Comparison of ENCODE assay signal across 8 mouse cellular contexts in genomic region chr19:41086700-41087099, GRCm38 (mm10). TPM values are rescaled to one million over a fixed set of nuclear protein-coding genes. Genes with fewer than 3 reads are reported as not detected.
DNase-seq lines count a peak whose midpoint lies in the region; ATAC-seq and TF ChIP-seq lines count a peak whose summit lies in the region.

No protein-coding gene starts in this region.

- H3K79me2 ChIP-seq in C2C12 (ENCODE audit: control insufficient read depth, insufficient read depth) = no peaks in the 10 kb centered on the region
- no peaks in the 10 kb centered on the region for H3K79me2 ChIP-seq in heart, adult 2 months (replicated peaks; ENCODE audit: control insufficient read depth, insufficient read depth, low read length)

- H3K9me3 ChIP-seq in limb, embryonic 11.5 days (ENCODE audit: control insufficient read depth, low read length) = no peaks in the 10 kb centered on the region
- no peaks in the 10 kb centered on the region for H3K9me3 ChIP-seq in stomach, embryonic 14.5 days (ENCODE audit: control insufficient read depth, low read depth, low read length)

- intact Hi-C loops in heart, adult 2 months (cut with DNase I) = loop anchor here (2.0 to 5.0 kb wide), 3 partner anchors 121 to 676 kb away; partner anchors contain the start of gene Tll2

- H3K4me3 ChIP-seq in C2C12 (ENCODE audit: insufficient read depth, poor library complexity, severe bottlenecking) = no peak overlapping the region
- H3K4me3 ChIP-seq in heart, adult 2 months = no peak overlapping the region
- no peak overlapping the region for H3K4me3 ChIP-seq in limb, embryonic 11.5 days (ENCODE audit: low read depth, low read length)
- H3K4me3 ChIP-seq in stomach, embryonic 14.5 days (ENCODE audit: low read depth, low read length) = no peak overlapping the region

- peaks cover 64% of the 10 kb centered on the region for H3K27me3 ChIP-seq in C2C12 (ENCODE audit: control insufficient read depth, insufficient read depth, insufficient read length)
- no peaks in the 10 kb centered on the region for H3K27me3 ChIP-seq in heart, adult 2 months (ENCODE audit: control insufficient read depth, insufficient read depth, low read length)
- H3K27me3 ChIP-seq in limb, embryonic 11.5 days (ENCODE audit: control insufficient read depth, insufficient read depth, low read length) = no peaks in the 10 kb centered on the region
- H3K27me3 ChIP-seq in stomach, embryonic 14.5 days (ENCODE audit: control insufficient read depth, insufficient read depth, low read length) = no peaks in the 10 kb centered on the region

- no peak overlapping the region for H3K27ac ChIP-seq in heart, adult 2 months
- no peak overlapping the region for H3K27ac ChIP-seq in limb, embryonic 11.5 days (replicated peaks; ENCODE audit: low read depth, low read length)
- no peak overlapping the region for H3K27ac ChIP-seq in stomach, embryonic 14.5 days (ENCODE audit: low read length)

- ATAC-seq in limb, embryonic 11.5 days (ENCODE audit: insufficient number of reproducible peaks, low FRiP score, low TSS enrichment, low read depth) = no peak
- ATAC-seq in monocyte, adult 5-6 weeks (replicated peaks; ENCODE audit: insufficient number of reproducible peaks, low FRiP score, low TSS enrichment, poor library complexity, severe bottlenecking) = peak; percentile 60
- ATAC-seq in stomach, embryonic 14.5 days (ENCODE audit: insufficient number of reproducible peaks, insufficient read depth, low FRiP score, low read depth) = 0 out of 2 replicates have a peak, but pooled peaks have one; percentile 58

- H3K79me3 ChIP-seq in C2C12 (ENCODE audit: low read depth) = no peaks in the 10 kb centered on the region

- no peak overlapping the region for H3K4me2 ChIP-seq in limb, embryonic 11.5 days (ENCODE audit: low read depth, severe bottlenecking)
- H3K4me2 ChIP-seq in stomach, embryonic 14.5 days (replicated peaks; ENCODE audit: low read depth, low read length) = no peak overlapping the region

- no peak for TF ChIP-seq POLR2A in heart, adult 2 months (IDR thresholded peaks at IDR 0.05; ENCODE audit: insufficient read depth, low read depth, low read length)

- no peak overlapping the region for H3ac ChIP-seq in C2C12 (ENCODE audit: control insufficient read depth, insufficient read length, low read depth)

- TF ChIP-seq EP300 in heart, adult 2 months (IDR thresholded peaks at IDR 0.05; ENCODE audit: insufficient read depth, low read depth, low read length) = no peak

- no peaks in the 10 kb centered on the region for H3K4me1 ChIP-seq in heart, adult 2 months (ENCODE audit: control insufficient read depth, insufficient read depth, low read length)
- H3K4me1 ChIP-seq in limb, embryonic 11.5 days (ENCODE audit: control insufficient read depth, insufficient read depth, low read length) = no peaks in the 10 kb centered on the region
- H3K4me1 ChIP-seq in stomach, embryonic 14.5 days (ENCODE audit: control insufficient read depth, insufficient read depth, low read length) = no peaks in the 10 kb centered on the region

- WGBS in heart, adult 2 months = 3% methylated on average over 2 of the region's 2 CpGs
- 8% methylated on average over 2 of the region's 2 CpGs for WGBS in limb, embryonic 11.5 days
- WGBS in stomach, embryonic 14.5 days = 2% methylated on average over 2 of the region's 2 CpGs

- TF ChIP-seq CTCF in C2C12 (IDR thresholded peaks at IDR 0.05; ENCODE audit: control insufficient read depth, insufficient read depth, insufficient read length) = peak; percentile 35
- TF ChIP-seq CTCF in heart, adult 2 months (IDR thresholded peaks at IDR 0.05) = peak; percentile 83

- no peaks in the 10 kb centered on the region for H3K36me3 ChIP-seq in C2C12 (ENCODE audit: control insufficient read depth, insufficient read depth)
- no peaks in the 10 kb centered on the region for H3K36me3 ChIP-seq in heart, adult 2 months (ENCODE audit: control insufficient read depth, insufficient read depth, low read length)
- no peaks in the 10 kb centered on the region for H3K36me3 ChIP-seq in limb, embryonic 11.5 days (ENCODE audit: control insufficient read depth, insufficient read depth, low read length)
- H3K36me3 ChIP-seq in stomach, embryonic 14.5 days (ENCODE audit: control insufficient read depth, insufficient read depth, low read length) = no peaks in the 10 kb centered on the region

- H3K9ac ChIP-seq in heart, adult 2 months (ENCODE audit: low read depth, low read length) = no peak overlapping the region
- H3K9ac ChIP-seq in limb, embryonic 11.5 days (ENCODE audit: low read length) = no peak overlapping the region
- no peak overlapping the region for H3K9ac ChIP-seq in stomach, embryonic 14.5 days (replicated peaks; ENCODE audit: low read depth, low read length)

- DNase-seq in adrenal gland, postnatal 10 days = peak; percentile 79
- DNase-seq in embryo, embryonic 9.5 days (ENCODE audit: extremely low spot score) = peak; percentile 76
- DNase-seq in heart, adult 2 months = peak; percentile 58 to 63
- peak; percentile 72 for DNase-seq in kidney, adult 9 months
- DNase-seq in limb, embryonic 11.5 days (ENCODE audit: low spot score) = peak; percentile 80

TF ChIP-seq in C2C12, 6 proteins besides CTCF, POLR2A, EP300 and RAD21:
- no peak for TF ChIP-seq MYOG (IDR thresholded peaks at IDR 0.05; ENCODE audit: control insufficient read depth, extremely low read depth, insufficient read length)
- no peak for TF ChIP-seq MYOD1 (IDR thresholded peaks at IDR 0.05; ENCODE audit: control insufficient read depth, insufficient read length, low read depth)
- TF ChIP-seq CEBPB (IDR thresholded peaks at IDR 0.05; ENCODE audit: low read depth) = no peak
- no peak for TF ChIP-seq MAX (IDR thresholded peaks at IDR 0.05)
- TF ChIP-seq USF1 (IDR thresholded peaks at IDR 0.05; ENCODE audit: low read depth) = no peak

RNA-seq across cellular contexts. Expression of gene Opalin, which starts 9.8 kb away (rescaled TPM):
- polyA plus RNA-seq in C2C12 (2012; fragmentation: generic; extraction: Trizol) = not detected
- total RNA-seq in adrenal gland, postnatal 10 days (2021) = not detected
- not detected for total RNA-seq in heart, adult 2 months (2021)
- not detected in 2 replicates for polyA plus RNA-seq in heart, adult 2 months (2012; rRNA removed)
- polyA plus RNA-seq in limb, embryonic 11.5 days (2014; fragmentation: Nextera tagmentation; extraction: Ambion mirVana) = not detected in 2 replicates
- total RNA-seq in monocyte, adult 5-6 weeks (2017) = not detected in 3 replicates
- not detected in 2 replicates for polyA plus RNA-seq in stomach, embryonic 14.5 days (2014; fragmentation: Nextera tagmentation; extraction: Ambion mirVana)

RNA-seq across cellular contexts. Expression of gene Dntt, which starts 57.6 kb away (rescaled TPM):
- not detected for polyA plus RNA-seq in C2C12 (2012; fragmentation: generic; extraction: Trizol)
- total RNA-seq in adrenal gland, postnatal 10 days (2021) = under 1 TPM in 1 of 2 experiments, not detected in 1; 0.21 TPM
- not detected for total RNA-seq in heart, adult 2 months (2021)
- polyA plus RNA-seq in heart, adult 2 months (2012; rRNA removed) = 0.12 TPM in 1 of 2 replicates, not detected in the other
- polyA plus RNA-seq in limb, embryonic 11.5 days (2014; fragmentation: Nextera tagmentation; extraction: Ambion mirVana) = not detected in 2 replicates
- 0.39 TPM in 1 of 3 replicates, not detected in the others for total RNA-seq in monocyte, adult 5-6 weeks (2017)
- not detected in 2 replicates for polyA plus RNA-seq in stomach, embryonic 14.5 days (2014; fragmentation: Nextera tagmentation; extraction: Ambion mirVana)
